Mouse (Mus musculus) kidney, adult 8-10 months (tissue): ENCODE results near the gene Trim66.

Experiments used
- DNase-seq, 2 experiments: peaks; one replicate each; pipeline ENCODE4 v3.0.0; 2022

The Trim66 gene

DNA sequence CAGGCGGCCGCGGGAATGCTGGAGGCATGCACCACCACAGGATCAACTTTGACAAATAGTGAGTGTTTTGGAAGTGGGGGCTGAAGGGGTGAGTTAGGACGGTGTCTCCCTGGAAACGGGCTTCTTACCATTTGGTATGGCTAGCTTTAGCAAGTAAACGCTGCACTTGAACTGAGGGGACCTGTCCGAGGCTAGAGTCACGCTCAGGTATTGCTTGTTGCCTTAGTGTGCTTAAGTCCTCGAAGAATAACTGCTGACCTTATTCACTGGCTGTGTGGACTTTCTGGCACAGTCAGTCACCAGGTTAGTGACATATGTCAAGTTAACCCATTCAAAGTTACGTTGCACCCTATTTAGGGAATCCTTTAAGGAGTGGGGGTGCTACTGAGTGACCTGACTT lies 12.0 kb upstream of the Trim66 start:
- DNase-seq: no peak

DNA sequence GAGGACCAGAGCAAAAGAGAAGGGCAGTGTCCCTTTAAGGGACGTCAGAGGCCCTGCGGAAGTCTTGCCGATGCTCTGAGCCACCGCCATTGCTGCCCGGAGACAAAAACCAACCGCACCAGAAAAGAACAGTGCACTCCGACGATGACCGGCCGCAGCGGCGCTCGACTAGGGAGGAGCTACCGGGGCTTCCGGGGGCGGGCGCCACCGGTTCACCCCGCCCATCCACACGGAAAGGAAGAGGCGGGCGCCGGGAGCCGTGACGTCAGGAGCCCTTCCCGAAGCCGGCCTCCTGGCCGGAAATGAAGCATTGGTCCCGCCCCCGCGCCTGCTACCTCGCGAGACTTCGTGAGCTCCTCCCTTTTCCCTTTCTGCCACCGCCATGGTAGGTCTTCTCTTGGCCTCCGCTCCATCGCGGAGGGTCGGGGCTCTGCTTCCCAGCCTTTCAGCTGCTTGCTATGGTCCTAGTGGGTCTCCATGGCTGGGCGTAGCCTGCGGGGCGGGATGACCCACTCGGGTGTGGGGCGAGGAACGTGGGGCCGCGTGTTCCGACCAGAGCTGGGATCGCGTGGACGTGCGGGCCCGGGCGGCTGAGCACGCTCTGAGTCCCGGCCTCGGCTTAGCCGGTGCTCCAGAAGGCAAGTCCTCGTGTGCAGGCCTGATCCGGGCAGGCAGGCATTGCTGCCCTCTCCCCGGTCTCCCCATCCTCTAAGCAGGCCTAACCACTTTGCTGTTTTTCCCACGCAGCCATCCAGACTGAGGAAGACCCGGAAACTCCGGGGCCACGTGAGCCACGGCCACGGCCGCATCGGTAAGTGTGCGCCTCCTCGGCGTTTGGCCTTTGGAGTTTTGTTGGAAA lies 11.1 kb upstream of the Trim66 start, which contains the start of gene Rpl27a:
Gene Rpl27a (plus strand): TSS at position 310 of the 859 bp plus-strand sequence.
- peak; percentile 98 to 99 for DNase-seq

DNA sequence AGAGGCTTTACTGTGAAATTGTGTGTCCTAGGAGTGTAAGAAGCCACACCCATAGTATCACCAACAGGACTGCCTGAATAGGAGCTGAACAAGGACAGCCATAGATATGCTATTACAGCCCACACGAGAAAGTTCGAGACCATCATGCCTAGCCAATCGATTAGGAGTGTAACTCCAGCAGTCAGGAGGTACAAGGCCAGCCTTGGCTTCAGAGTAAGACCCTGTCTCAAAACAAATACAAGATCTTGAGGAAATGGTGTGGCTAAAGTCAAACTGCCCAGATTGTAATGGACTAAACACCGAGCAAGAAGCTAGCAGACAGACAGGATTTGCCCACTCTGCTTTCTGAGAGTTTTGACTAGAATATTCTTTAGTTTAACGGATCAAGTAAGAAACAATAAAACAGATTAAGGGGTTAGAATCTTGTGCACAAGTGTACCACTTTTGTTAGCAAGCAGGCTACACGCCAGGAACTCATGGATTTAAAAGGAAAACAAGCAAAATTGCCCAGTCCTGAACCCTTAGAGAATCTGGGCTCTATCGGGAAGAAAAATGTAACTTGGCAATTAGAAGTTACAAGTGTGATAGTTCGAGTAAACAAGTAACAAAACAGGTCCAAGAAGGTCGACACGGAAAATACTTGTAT lies 10.2 kb upstream of the Trim66 start:
- peak in 1 of 2 experiments; percentile 12 for DNase-seq

DNA sequence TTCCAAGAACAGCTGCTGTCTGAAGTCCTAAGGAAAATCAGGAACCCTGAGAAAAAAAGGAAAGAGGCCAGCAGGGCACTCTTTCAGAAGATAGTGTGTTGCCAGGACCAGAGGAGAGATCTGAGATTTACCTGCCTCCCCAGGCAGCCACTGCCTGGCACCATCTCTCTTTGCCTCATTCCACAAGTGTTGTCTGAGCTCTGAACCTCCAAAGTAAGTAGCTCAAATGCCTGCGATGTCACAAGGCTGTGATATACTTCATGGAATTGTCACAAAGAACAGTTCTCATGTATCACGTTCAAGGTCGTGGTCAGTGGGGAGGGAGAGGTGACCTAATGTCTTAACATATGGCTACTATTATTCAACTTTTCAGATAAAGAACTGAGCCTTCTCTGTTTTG lies 8.6 kb upstream of the Trim66 start:
- no peak for DNase-seq

DNA sequence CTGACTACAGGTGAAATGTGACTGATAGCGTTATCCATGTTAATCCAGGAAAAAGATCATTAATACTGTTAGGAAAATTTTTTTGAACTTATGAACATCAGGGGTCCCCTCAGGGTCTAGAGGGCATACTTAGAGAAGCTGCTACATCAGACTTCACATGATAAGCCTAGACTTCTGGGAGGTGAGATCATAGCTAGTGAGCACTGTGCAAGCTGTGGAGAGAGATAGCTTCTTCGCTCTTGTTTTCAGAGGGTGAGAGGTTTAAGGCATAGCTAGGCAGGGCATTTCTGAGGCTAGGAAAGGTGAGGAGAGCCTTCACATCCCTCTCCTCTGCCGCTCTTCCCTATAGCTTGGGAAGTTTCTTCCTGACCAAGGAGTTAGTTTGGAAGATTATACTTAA lies 3.9 kb upstream of the Trim66 start:
- DNase-seq: no peak

DNA sequence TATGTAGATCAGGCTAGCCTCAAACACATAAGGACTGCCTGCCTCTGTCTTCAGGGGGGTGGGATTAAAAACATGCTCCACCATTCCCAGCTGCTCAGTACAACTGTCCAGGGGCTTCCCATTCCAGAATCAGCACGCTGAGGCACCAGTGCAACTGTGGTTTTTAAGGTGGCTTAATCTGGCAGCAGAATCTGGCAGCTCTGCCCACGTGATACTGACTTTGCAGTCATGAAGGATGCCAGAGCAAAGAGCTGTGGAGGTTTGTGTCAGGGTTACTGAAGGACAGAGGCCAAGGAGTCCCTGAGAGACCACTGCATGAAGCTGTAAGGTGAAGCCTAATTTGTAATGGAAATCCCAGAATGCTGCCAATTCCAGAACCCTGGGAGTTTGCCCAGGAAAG lies 2.9 kb upstream of the Trim66 start:
- peak; percentile 19 to 46 for DNase-seq

DNA sequence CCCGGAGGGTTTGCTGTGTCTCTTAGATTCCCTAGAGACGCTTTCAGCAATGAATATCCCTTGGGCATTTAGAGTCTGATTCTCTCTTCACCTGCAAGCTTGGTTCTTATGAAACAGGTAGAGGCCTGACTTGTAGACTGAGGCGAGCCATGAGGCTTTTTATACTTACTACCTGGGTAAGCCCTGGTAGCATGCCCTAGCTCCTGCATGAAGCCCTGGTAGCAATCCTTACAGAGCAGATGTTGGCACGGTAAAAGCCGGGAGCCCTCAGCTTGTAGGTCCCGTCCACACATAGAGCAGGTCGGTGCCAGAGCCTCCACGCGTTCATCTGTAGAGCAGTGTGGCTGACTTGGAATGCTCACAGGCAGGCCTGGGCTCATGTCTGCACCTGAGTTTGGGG lies 362 bp downstream of the Trim66 start:
- no peak for DNase-seq

DNA sequence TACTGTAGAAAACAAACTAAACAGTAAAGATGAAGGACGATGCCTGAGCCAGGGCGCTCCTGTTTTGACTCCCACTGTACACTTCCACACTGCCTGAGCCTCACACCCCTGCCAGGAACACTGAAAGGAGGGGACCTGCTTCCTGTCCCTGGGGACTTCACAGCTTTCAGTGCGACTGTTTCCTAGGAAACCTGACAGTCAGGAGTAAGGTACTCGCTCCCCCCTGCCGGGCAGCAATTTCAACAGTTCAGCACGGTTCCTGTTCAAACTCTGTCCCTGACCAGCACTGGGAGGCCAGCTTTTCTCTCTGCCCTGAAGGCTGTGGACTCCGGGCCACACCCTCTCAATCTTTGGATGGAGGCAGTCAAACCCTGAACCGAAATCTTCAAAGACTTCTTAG lies 815 bp downstream of the Trim66 start:
- DNase-seq: no peak

DNA sequence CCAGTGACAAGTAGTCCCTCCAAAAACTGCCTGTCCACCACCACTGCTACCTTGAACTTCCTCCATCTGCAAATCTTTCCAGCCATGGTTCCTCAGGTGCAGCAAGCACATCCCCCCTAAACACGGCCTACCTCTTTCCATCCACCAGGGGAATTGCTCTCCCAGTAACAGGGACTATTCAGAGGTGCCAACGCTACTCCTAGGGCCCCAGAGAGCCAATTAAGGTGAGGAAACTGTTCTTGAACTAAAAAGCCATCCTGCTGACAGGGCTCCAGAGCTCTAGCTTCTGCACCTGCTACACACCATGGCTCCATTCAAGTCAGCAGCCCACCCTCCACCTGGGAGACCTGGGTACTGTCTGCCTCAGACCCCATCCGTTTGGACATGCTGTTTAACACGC lies 10.4 kb downstream of the Trim66 start:
- DNase-seq: no peak

DNA sequence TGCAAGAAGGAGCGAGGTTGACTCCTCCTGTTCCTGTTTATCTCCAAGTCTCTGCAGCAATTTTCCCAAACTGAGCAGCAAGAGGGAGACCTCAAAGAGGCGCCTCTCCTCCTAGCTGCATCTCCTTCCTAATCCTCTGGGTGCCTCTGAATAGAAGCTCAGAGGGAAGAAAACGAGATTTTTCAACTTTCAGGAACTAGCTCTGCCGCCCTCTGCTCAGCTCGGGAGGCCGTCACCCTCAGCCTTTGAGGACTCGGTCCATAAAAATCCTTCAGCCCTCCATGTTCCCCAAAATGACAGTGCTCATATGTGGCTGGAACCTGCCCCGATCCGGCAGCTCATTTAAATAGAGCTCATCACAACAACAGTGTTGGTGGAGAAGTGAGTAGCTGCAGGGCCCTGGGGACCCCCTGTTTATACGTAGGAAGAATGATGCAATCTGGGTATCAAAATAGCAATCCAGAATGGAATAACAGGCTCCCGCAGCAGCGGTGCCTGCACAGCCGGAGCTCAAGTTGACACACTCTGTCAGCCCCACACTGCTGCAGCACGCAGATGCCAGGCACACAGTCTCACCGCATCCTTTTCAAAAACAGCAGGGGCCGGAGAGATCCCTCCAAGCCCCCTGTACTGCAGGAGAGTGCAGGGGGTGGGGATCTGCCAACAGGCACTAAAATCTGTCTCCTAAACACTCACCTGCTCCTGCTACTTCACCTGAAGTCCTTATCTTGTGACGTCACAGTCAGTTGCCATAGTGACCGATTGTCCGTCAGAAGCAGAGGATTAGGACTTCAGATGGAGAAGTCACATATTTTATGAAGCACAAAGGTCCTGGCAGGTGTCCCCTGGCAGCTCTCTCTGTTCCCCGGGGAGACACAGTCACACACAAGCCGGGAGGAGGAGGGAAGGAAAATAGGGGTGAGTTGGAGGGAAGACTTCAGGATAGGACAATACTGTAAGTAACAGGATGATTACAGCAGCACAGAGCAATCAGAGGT lies 14.3 kb downstream of the Trim66 start:
- no peak for DNase-seq

DNA sequence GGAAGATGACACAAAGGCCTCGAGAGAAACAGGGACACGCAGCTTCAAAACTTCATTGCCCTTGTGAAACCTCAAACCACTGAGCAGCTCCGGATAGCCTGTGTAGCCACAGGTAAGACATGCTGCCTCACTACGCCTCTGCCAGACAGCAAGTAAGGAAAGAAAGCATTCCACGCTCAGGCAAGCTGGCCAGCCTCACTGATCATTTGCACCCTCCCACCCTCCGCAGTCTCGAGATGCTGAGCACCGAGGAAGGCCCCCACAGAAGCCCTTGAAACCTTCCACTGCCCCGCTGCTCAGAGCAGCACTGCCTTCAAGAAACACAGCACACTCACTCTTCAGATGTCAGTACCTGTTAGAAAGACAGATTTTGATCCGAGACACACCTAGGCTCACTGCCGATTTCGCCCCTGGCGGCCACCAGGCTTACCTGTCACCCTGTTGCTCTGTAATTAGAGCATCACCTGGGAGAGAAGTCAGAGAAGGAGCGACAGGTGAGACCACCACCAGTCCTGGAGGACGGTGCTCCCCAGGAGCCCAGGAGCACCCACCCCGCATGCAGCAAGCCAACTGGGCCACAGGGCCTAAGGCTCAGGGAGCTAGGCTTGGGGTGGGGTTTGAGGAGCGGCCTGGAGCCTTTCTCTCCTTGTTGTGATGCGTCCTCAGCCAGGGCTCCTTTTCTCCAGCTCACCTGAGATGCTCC lies 15.2 kb downstream of the Trim66 start:
- DNase-seq: no peak

DNA sequence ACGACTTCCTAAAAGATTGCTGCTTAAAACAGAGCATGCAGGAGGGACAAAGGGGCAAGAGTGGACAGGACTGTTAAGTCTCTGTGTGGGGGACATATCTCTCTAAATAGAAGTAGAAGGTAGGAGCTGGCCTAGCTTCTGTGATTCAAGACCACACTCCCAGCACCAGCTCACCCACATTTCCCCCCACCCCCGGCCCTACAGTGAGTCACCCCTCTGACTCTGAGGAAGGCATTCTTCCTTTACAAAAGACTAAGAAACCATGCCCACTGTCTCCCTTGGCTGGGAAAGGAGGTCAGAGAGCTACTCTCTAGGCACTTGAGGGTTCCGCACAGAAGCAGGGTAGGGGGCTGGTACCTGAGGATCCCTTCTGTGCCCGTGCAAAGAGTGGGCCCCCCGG lies 23.7 kb downstream of the Trim66 start:
- DNase-seq: no peak

DNA sequence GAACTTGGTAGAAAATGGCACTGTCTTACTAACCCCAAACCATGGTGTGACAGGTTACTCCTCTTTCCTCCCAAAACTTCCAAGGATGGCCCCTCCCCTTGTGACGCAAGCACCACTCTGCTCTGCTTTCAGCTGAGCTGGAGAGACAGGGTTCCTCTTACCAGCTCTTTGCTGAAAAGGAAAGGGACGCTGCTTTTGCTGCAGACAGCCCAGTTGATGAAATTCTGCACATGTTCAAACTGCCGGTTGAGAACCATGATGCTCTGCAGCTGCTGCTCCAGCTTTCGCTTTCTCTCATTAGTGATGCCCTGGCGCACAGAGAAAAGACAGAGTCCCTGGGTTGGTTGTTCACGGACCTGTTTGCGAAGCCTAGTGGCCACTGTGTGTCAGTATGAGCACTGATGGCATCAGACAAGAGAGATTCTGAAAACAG lies 27.2 kb downstream of the Trim66 start:
- peak in 1 of 2 experiments; percentile 3 for DNase-seq

DNA sequence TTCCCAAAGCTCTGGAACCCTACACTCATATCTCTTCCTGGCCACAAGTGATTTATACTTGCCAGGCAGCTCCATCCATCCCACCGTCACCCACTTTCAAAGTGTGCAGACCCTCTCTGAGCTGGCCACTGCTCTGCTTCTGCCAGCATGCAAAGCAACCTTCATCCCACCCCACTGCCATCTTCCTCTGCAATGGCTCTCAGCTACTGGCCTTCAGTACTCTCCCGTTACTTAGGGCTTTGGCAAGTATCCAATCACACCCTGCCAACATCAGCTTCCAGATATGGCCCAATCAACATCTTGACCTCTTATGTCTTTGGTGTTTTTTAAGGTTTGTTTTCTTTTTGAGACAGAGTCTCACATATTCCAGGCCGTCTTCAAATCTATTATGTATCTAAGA lies 30.0 kb downstream of the Trim66 start:
- no peak for DNase-seq

DNA sequence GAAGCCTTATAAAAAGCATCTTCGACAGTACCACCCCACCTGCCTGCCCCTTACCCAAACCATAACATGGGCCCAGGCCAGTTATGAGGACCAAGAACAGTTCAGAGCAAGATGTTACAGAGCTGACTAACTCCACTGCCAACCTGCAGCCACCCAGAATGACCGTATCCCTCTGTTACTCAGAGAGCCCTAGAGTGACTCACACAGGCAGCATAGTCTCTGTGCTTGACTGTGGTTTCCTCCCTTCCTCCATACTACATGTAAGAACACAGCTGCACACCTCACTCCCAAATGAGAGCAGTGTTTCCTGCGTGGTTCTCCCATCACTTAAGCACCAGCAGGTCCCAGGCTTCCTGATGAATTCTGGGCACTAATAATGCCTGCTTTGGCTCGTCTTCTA lies 37.2 kb downstream of the Trim66 start:
- no peak for DNase-seq

DNA sequence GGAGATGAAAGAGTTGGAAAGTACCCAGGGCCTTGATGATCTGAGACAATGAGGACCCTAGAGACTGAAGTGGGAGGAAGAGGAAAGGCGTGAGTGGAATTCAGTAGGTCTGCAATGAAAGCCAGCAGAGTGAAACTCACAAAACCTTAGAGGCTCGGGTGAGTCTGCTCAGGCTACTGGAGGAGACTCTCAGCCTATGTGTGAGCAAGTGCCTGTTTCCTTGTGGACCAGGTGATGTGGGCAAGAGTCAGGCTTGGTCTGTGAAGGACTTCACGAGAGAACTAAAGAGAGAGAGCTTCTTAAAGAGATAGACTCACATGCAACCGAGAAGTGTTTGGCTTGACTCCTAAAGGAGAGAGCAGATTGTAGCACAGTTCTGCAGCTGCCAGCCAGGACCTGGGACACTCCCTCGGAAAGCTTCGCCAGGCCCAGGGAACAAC lies 39.7 kb downstream of the Trim66 start:
- no peak for DNase-seq

DNA sequence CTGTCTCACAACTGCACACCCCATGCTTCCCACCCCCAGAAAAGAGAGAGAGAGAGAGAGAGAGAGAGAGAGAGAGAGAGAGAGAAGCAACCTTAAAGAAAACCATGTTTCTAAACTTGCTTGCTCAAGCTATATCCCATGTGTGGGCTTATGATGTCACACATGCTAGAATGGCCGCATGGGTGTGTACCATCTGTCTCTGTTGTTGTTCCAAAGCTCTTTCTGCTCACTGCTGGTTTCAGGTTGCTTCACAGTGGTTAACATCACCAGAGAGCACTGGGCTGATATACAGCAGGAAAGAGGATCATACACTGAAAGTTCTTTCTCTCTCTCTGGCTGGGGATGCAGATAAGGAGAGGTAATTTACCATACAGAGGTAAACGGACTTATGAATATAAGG lies 40.3 kb downstream of the Trim66 start:
- DNase-seq: no peak

DNA sequence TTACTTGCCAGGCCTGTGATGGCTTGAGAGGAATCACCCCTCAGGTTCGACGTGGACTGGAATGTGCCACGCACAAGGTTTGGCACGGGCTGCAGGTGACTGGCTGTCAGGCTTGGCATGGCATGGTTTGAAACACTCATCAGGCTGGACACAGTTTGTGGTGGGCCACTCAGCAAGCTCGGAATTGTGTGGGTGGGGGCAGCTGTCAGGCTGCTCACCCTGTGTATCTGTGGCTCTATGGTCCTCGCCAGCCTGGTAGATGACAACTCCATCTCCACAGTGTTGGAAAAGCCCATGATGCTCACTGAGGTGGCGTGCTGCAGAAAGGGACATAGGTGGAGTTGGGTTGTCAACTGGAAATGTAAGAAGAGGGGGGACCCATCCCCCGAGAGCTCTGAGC lies 47.2 kb downstream of the Trim66 start:
- DNase-seq: no peak

DNA sequence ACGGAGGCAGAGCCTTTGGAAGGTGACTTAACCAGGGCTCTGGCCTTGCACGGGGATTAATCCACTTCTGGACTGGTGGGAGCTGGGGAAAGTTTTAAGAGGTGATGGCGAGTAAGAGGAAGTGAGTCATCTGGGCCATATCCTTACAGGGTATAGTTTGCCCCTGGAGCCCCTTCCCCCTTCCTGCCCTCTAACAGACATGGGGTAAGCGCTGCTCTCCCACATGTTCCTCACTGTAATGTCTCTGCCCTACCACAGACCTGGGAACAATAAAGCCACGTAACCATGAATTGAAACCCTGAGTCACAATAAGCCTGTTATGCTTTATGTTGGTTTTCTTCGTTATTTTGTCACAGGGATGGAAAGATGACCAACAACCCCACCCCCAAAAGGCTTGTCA lies 51.4 kb downstream of the Trim66 start:
- DNase-seq: no peak

DNA sequence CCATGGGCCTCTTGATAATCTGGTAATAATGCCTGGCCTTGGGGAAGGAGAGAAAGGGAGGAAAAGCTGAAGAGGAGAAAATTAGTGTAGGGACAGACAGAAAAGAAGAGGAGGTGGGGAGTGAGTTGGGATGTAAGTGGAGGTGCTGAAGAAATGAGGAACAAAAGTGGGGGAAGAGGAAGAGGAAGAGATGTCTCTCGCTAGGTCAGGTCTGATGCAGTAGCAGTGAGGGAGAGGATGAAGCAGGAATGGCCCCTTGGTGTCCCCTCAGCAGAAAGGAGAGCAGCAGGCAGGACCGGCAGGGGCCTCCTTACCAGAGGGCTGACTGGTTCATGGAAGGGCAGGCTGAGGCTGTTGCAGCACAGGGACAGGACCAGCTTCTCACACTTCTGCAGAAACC lies 52.2 kb downstream of the Trim66 start:
- no peak for DNase-seq

DNA sequence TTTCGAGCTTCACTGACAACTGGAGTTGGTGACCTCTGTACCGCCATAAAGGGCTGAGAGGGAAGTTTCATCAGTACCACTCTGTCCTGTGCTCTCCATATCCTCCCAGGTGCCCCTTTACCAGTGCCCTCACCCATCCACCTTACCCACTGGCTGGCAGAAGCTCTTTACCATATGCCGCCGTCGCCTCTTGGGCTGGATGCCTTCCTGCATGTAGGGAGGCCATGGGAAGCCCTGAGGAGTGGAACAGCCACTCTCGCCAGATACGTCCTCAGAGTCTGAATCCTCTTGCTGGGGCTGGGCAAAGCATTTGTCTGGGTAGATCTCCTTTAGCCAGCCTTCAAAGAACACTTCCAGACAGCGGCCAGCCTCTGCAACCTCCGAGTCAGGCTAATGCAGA lies 53.1 kb downstream of the Trim66 start:
- DNase-seq: no peak

DNA sequence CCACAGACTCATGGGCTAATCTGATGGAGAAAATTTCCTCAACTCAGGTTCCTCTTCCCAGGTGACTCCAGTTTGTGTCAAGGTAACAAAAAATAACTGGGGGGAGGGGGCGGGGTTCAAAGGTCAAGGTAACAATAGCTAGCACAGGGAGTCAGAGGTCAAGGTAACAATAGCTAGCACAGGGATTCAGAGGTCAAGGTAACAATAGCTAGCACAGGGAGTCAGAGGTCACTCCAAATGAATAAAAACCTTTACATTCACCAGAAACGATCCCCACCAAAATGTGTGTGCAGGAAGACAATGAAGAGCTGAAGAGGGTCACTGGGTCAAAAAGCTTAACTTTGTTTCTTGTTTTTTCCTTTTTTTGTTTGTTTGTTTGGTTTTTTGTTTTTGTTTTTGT lies 59.9 kb downstream of the Trim66 start:
- DNase-seq: no peak
